Mouse (Mus musculus) MEL (cell line): Measurements from ENCODE around the gene Shisal2a.

Experiments used
- CHD1 ChIP-seq: IDR thresholded peaks from 2 replicates; pipeline ENCODE4 v1.6.1; 2012; ENCODE audit warnings: low read depth, mild to moderate bottlenecking, inconsistent platforms, low read length, improper control_type of control experiment
- KAT2A ChIP-seq: conservative IDR thresholded peaks from 2 replicates; pipeline ENCODE4 v1.6.1; 2012; ENCODE audit warnings: low read depth, low read length, improper control_type of control experiment, inconsistent platforms
- MAFK ChIP-seq: IDR thresholded peaks from 2 replicates; pipeline ENCODE4 v1.6.1; 2011; ENCODE audit warnings: low read depth, mild to moderate bottlenecking, low read length, improper control_type of control experiment, borderline replicate concordance
- NELFE ChIP-seq: IDR thresholded peaks from 2 replicates; pipeline ENCODE4 v1.6.1; 2011; ENCODE audit warnings: low read depth, low read length, improper control_type of control experiment
- POLR2A ChIP-seq, 2 experiments: IDR thresholded peaks; 2 replicates each; pipeline ENCODE4 v1.6.1; 2011 to 2012; ENCODE audit warnings: low read length in 2 of 2, mild to moderate bottlenecking in 2 of 2, control low read depth in 1 of 2, improper control_type of control experiment in 1 of 2, low read depth in 1 of 2, moderate library complexity in 1 of 2; ENCODE audit not compliant: control insufficient read depth in 1 of 2, insufficient read depth in 1 of 2, poor library complexity in 1 of 2
- SMC3 ChIP-seq: IDR thresholded peaks from 2 replicates; pipeline ENCODE4 v1.6.1; 2011; ENCODE audit warnings: low read depth, low read length, improper control_type of control experiment
- TCF12 ChIP-seq: IDR thresholded peaks from 2 replicates; pipeline ENCODE4 v1.6.1; 2014; ENCODE audit warnings: low read depth, mild to moderate bottlenecking, inconsistent platforms, low read length, improper control_type of control experiment, moderate library complexity
- ZC3H11A ChIP-seq: IDR thresholded peaks from 2 replicates; pipeline ENCODE4 v1.6.1; 2012; ENCODE audit warnings: low read depth, mild to moderate bottlenecking, inconsistent platforms, low read length, improper control_type of control experiment
- ZMIZ1 ChIP-seq: IDR thresholded peaks from 2 replicates; pipeline ENCODE4 v1.6.1; 2012; ENCODE audit warnings: low read depth, mild to moderate bottlenecking, inconsistent platforms, low read length, improper control_type of control experiment, moderate library complexity

GRCm38 (mm10) chr4:108387681-108388253 is 4.6 kb upstream of the Shisal2a start:
- no peak for TF ChIP-seq KAT2A
- TF ChIP-seq POLR2A (IDR thresholded peaks at IDR 0.05; ENCODE audit: control insufficient read depth in 1 of 2, insufficient read depth in 1 of 2, low read depth in 1 of 2, low read length in 2 of 2, poor library complexity in 1 of 2): no peak
- no peak for TF ChIP-seq ZC3H11A
- TF ChIP-seq NELFE: no peak
- TF ChIP-seq MAFK: no peak
- TF ChIP-seq ZMIZ1: no peak
- no peak for TF ChIP-seq CHD1
- no peak for TF ChIP-seq TCF12
- TF ChIP-seq SMC3: no peak
